Mouse (Mus musculus): ENCODE results near the gene Fam8a1. TPM values are rescaled to one million over a fixed set of nuclear protein-coding genes. Genes with fewer than 3 reads are reported as not detected.

The Fam8a1 gene
- 12.2 and 13.5 TPM in 2 replicates for polyA plus RNA-seq (2015; fragmentation: Nextera tagmentation; extraction: Ambion mirVana)

DNA sequence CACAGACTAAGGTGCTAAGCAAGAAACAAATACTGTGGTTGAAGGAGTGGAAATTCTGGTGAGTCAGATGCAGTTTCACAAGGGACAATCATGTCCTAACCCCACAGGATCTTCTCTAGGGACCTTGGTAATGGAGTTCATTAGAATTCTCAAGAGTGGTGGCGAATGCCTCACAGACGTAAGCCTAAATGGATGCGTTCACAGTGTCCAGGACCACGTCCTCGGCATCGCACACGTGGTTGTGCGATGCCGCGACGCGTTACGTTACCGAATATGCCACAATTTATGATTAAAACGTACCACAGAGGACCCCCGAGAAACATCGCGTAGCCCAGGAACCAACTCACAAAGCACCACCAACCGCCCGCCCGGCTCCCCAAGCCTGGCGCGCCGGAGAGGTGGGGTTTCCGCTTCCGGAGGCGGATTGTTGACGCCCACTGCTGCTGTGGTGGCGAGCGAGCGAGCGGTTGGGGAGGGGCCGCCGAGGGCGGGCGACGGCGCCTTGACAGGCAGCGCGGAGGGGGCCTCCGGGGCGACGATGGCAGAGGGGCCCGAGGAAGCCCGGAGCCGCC is at the start of gene Fam8a1:
TSS of gene Fam8a1 (plus strand) at position 475 of the 572 bp plus-strand sequence.
- Histone ChIP-seq H3K4me1 (peaks cover 13% of the 10 kb centered on the region), H3K4me2 (replicated peaks) (peak within 1 kb of the TSS; percentile 81), H3K36me3 (peaks cover 24% of the 10 kb centered on the region), H3K9me3 (replicated peaks) (no peaks in the 10 kb centered on the region), H3K27me3 (no peaks in the 10 kb centered on the region; the same call in 1 of the 2 replicates), H3K9ac (peak within 1 kb of the TSS; percentile 73), H3K27ac (replicated peaks) (peak within 1 kb of the TSS; percentile 65), H3K4me3 (replicated peaks) (peak within 1 kb of the TSS; percentile 60)
- peak; percentile 96 for ATAC-seq (ENCODE audit: insufficient number of reproducible peaks, low FRiP score, low TSS enrichment, low read depth)
- WGBS = 1% methylated on average over 36 of the region's 46 CpGs

- Histone ChIP-seq H3K9ac (no peak overlapping the region), H3K4me3 (replicated peaks) (no peak overlapping the region; the same call in 1 of the 2 replicates), H3K4me2 (replicated peaks) (peak overlapping the region; percentile 34; the same call in 1 of the 2 replicates), H3K27ac (replicated peaks) (no peak overlapping the region; the same call in 1 of the 2 replicates), H3K4me1 (peaks cover 19% of the 10 kb centered on the region), H3K9me3 (replicated peaks) (no peaks in the 10 kb centered on the region), H3K27me3 (peaks cover 13% of the 10 kb centered on the region), H3K36me3 (no peaks in the 10 kb centered on the region)
- 18% methylated on average over 11 of the region's 11 CpGs for WGBS
- peak; percentile 73 for ATAC-seq (ENCODE audit: insufficient number of reproducible peaks, low FRiP score, low TSS enrichment, low read depth)
Observed at GRCm38 (mm10) chr13:46619633-46620032, 49.7 kb upstream of the Fam8a1 start.

DNA sequence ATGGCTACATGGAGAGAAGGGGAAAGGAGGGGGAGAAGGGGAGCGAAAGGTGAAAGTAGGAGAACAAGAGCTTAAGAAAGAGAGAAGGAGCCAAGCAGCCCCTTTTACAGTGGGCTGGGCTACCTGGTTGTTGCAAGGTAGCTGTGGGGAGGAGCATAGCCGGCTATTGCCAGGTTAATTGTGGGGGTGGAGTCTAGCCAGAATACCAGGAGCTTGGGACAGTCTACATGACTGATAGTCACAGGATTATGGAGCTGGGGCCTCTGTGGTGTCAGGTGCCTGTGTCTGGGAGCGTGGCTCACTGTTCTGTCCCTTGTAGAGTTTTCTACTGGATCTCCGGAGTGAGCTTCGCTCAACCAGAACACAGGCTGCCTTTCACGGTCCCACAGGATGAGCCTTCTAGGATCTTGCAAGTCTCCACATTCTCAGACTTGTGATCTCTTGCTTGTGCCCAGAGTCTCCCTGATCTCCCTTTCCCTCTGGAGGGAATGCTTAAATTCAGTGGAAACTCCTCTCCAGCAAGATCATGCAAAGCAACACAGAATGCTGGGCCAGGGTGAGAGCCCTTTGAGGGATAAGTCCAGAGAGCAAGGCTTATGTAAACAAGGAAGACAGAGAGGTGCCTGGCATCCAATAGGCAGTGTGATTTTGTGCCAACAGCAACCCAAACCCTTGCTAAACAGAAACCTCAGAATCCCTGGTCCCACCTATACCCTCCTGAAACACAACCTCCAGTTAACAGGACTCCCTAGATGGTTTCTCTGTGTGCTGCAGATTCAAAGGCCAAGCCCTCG is 48.2 kb upstream of the Fam8a1 start:
- WGBS = 80% methylated on average over 7 of the region's 7 CpGs

GRCm38 (mm10) chr13:46626608-46627007 is 42.7 kb upstream of the Fam8a1 start:
- Histone ChIP-seq H3K9me3 (replicated peaks) (no peaks in the 10 kb centered on the region), H3K9ac (no peak overlapping the region), H3K27ac (replicated peaks) (no peak overlapping the region), H3K36me3 (no peaks in the 10 kb centered on the region), H3K4me1 (no peaks in the 10 kb centered on the region), H3K4me3 (replicated peaks) (no peak overlapping the region), H3K27me3 (0 out of 2 replicates have a peak, but pooled peaks cover under 1% of the 10 kb centered on the region), H3K4me2 (replicated peaks) (no peak overlapping the region)
- 83% methylated on average over 9 of the region's 9 CpGs for WGBS
- ATAC-seq (ENCODE audit: insufficient number of reproducible peaks, low FRiP score, low TSS enrichment, low read depth) = no peak

More for the DNA sequence above, 48.2 kb upstream of the Fam8a1 start:
- Histone ChIP-seq H3K9me3 (replicated peaks) (no peaks in the 10 kb centered on the region), H3K9ac (no peak overlapping the region), H3K27me3 (peaks cover 13% of the 10 kb centered on the region), H3K36me3 (no peaks in the 10 kb centered on the region), H3K4me1 (peaks cover 19% of the 10 kb centered on the region), H3K27ac (replicated peaks) (no peak overlapping the region), H3K4me3 (replicated peaks) (no peak overlapping the region), H3K4me2 (replicated peaks) (no peak overlapping the region)
- ATAC-seq (ENCODE audit: insufficient number of reproducible peaks, low FRiP score, low TSS enrichment, low read depth) = no peak

DNA sequence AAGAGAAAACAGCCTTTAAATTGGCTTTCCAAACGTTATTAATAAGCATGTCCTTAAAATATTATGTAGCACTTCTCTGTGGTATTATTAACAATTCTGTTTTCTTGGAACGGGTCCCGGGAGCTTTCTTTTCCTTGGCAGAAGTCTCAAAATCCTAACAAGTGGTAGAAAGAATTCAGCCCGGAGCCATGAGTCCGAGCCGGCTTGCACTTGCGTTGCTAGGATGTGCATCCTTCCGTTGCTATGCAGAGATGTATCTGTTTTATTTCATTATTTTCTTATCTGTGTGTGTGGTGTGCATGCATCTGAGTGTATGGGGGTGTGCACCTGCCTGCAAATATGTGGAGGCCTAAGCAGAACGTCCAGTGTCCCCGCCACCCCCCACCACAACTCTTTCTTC is 41.5 kb upstream of the Fam8a1 start:
- Histone ChIP-seq H3K4me3 (replicated peaks) (no peak overlapping the region), H3K9ac (no peak overlapping the region), H3K27me3 (no peaks in the 10 kb centered on the region), H3K4me1 (no peaks in the 10 kb centered on the region), H3K27ac (replicated peaks) (no peak overlapping the region), H3K4me2 (replicated peaks) (no peak overlapping the region), H3K9me3 (replicated peaks) (no peaks in the 10 kb centered on the region), H3K36me3 (no peaks in the 10 kb centered on the region)
- WGBS = 49% methylated on average over 10 of the region's 10 CpGs
- no peak for ATAC-seq (ENCODE audit: insufficient number of reproducible peaks, low FRiP score, low TSS enrichment, low read depth)

- no peak overlapping the region for H3K27ac ChIP-seq (replicated peaks)
- no peaks in the 10 kb centered on the region for H3K9me3 ChIP-seq (replicated peaks)
- no peak for ATAC-seq (ENCODE audit: insufficient number of reproducible peaks, low FRiP score, low TSS enrichment, low read depth)
- no peak overlapping the region for H3K4me3 ChIP-seq (replicated peaks)
- no peaks in the 10 kb centered on the region for H3K27me3 ChIP-seq
- WGBS = 74% methylated on average over 6 of the region's 6 CpGs
- H3K9ac ChIP-seq = no peak overlapping the region
- H3K4me1 ChIP-seq = peaks cover 12% of the 10 kb centered on the region
- no peaks in the 10 kb centered on the region for H3K36me3 ChIP-seq
- no peak overlapping the region for H3K4me2 ChIP-seq (replicated peaks)
Observed at GRCm38 (mm10) chr13:46629391-46629790, 39.9 kb upstream of the Fam8a1 start.

DNA sequence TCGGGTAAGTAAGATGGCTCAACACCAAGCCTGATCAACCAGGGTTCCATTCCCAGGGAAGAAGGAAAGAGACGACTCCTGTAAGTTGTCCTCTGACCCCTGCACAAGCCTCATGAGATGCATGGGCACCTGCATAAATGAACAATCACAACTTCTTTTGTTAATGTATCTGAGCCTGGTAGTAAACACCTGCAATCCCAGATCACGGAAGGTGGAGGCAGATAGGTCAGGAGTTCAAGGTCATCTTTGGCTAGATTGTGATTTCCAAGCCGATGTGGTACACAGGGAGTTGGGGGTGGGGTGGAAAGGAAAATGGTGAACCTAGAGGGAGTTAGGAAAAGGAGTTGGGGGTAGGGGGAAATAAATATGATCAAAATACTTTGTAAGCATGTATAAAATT is 36.5 kb upstream of the Fam8a1 start:
- Histone ChIP-seq H3K4me3 (replicated peaks) (no peak overlapping the region), H3K27ac (replicated peaks) (no peak overlapping the region), H3K4me1 (peaks cover 12% of the 10 kb centered on the region), H3K9me3 (replicated peaks) (no peaks in the 10 kb centered on the region), H3K4me2 (replicated peaks) (no peak overlapping the region), H3K27me3 (no peaks in the 10 kb centered on the region; the same call in 1 of the 2 replicates), H3K36me3 (no peaks in the 10 kb centered on the region), H3K9ac (no peak overlapping the region)
- no peak for ATAC-seq (ENCODE audit: insufficient number of reproducible peaks, low FRiP score, low TSS enrichment, low read depth)
- 59% methylated on average over 4 of the region's 4 CpGs for WGBS

GRCm38 (mm10) chr13:46633320-46634132 is 35.8 kb upstream of the Fam8a1 start:
- Histone ChIP-seq H3K27me3 (no peaks in the 10 kb centered on the region; the same call in 1 of the 2 replicates), H3K9me3 (replicated peaks) (no peaks in the 10 kb centered on the region), H3K36me3 (no peaks in the 10 kb centered on the region), H3K4me1 (peaks cover 12% of the 10 kb centered on the region), H3K27ac (replicated peaks) (no peak overlapping the region), H3K4me3 (replicated peaks) (no peak overlapping the region), H3K4me2 (replicated peaks) (peak overlapping the region; percentile 36), H3K9ac (no peak overlapping the region)
- no peak for ATAC-seq (ENCODE audit: insufficient number of reproducible peaks, low FRiP score, low TSS enrichment, low read depth)
- WGBS = 24% methylated on average over 18 of the region's 18 CpGs

GRCm38 (mm10) chr13:46634133-46634488 is 35.2 kb upstream of the Fam8a1 start:
- H3K4me3 ChIP-seq (replicated peaks) = no peak overlapping the region
- peaks cover 12% of the 10 kb centered on the region for H3K4me1 ChIP-seq
- no peaks in the 10 kb centered on the region; the same call in 1 of the 2 replicates for H3K27me3 ChIP-seq
- no peak for ATAC-seq (ENCODE audit: insufficient number of reproducible peaks, low FRiP score, low TSS enrichment, low read depth)
- H3K4me2 ChIP-seq (replicated peaks) = peak overlapping the region; percentile 36; the same call in 1 of the 2 replicates
- no peak overlapping the region for H3K27ac ChIP-seq (replicated peaks)
- no peaks in the 10 kb centered on the region for H3K36me3 ChIP-seq
- no peak overlapping the region for H3K9ac ChIP-seq
- 29% methylated on average over 6 of the region's 6 CpGs for WGBS
- H3K9me3 ChIP-seq (replicated peaks) = no peaks in the 10 kb centered on the region

DNA sequence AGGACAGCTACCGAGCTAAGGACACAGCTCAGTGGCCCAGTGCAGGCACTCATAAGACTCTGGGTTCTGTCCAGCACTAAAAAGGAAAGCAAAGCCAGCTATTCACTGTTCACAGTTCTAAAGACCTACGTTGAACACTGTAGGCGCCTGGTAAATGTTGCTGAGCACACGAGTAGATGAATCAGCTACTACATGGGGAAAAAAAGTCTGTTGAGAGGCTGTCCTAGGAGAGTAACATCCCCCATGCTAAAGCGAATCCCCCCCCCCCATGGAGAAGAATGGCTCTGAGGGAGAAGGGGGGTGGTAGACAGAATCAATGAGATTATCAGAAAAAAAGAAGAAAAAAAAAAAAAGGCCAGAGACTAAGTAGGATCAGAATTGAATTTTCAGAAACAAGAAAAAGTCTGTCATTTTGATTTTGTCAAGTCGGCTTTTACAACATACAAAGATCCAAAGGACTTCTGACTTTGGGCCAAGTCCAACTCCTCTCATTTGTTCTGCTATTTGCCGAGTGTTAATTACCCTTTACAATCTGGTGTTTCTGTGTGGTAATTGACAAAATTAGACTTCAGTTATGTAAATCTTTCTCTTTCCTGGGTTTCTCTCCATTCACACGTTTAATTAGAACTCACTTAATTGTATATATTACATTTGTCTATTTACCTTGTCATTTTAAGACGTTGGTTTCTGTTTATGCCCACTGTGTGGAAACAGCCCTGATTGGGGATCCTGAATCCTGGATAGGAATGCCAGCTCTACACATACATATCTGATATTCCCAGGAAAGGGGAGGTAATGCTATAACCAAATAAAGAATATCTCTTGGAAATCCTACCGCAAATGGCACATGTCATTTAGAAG is 28.5 kb upstream of the Fam8a1 start:
- no peak for ATAC-seq (ENCODE audit: insufficient number of reproducible peaks, low FRiP score, low TSS enrichment, low read depth)
- 86% methylated on average over 10 of the region's 10 CpGs for WGBS

More for the DNA sequence above, 28.5 kb upstream of the Fam8a1 start:
- Histone ChIP-seq H3K27me3 (no peaks in the 10 kb centered on the region), H3K4me3 (replicated peaks) (no peak overlapping the region), H3K4me2 (replicated peaks) (no peak overlapping the region), H3K36me3 (no peaks in the 10 kb centered on the region), H3K9me3 (replicated peaks) (peaks cover 6% of the 10 kb centered on the region; the same call in 1 of the 2 replicates), H3K9ac (no peak overlapping the region), H3K27ac (replicated peaks) (no peak overlapping the region), H3K4me1 (no peaks in the 10 kb centered on the region)

Data from embryonic facial prominence, embryonic 15.5 days (tissue).